Mouse (Mus musculus): ENCODE results near the gene Zfp786. TPM values are rescaled to one million over a fixed set of nuclear protein-coding genes. Genes with fewer than 3 reads are reported as not detected.

Gene Zfp786
- polyA plus RNA-seq, 1 experiment from 2014 or later, result 2.4 TPM

- 94% methylated on average over 6 of the region's 6 CpGs for WGBS
- Histone ChIP-seq H3K27ac (ENCODE audit: low read length) (no peak overlapping the region), H3K4me3 (ENCODE audit: low read length) (no peak overlapping the region), H3K4me2 (ENCODE audit: low read depth, low read length) (no peak overlapping the region), H3K4me1 (ENCODE audit: control insufficient read depth, insufficient read depth, low read length) (no peaks in the 10 kb centered on the region), H3K27me3 (replicated peaks; ENCODE audit: control insufficient read depth, insufficient read depth, low read length) (no peaks in the 10 kb centered on the region), H3K9me3 (ENCODE audit: control insufficient read depth, low read length) (no peaks in the 10 kb centered on the region), H3K9ac (ENCODE audit: low read depth, low read length) (no peak overlapping the region), H3K36me3 (ENCODE audit: control insufficient read depth, insufficient read depth, low read length) (no peaks in the 10 kb centered on the region)
- no peak for ATAC-seq
Observed at GRCm38 (mm10) chr6:47857241-47857640, 26.6 kb upstream of the Zfp786 start.

DNA sequence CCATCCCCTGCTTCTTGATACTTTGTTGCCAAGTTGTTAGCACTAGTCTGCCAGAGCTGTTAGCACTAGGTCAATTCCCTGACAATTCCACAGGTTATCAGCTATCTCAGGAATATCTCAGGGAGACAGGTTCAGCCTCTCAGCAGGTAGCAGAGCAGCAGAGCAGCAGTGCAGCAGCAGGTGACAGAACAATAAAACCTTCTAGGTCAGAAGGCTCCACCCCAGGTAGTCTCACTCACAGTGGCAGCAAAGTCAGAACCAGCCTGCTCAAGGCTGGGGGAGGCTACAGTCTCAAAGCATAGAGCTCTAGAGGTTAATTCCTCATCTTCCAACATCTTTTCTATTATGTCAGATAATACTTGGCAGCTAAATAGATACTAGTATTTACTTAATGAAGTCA, 15.1 kb upstream of the Zfp786 start:
- Histone ChIP-seq H3K27me3 (replicated peaks; ENCODE audit: control insufficient read depth, insufficient read depth, low read length) (no peaks in the 10 kb centered on the region), H3K4me1 (ENCODE audit: control insufficient read depth, insufficient read depth, low read length) (no peaks in the 10 kb centered on the region), H3K4me3 (ENCODE audit: low read length) (no peak overlapping the region), H3K27ac (ENCODE audit: low read length) (peak overlapping the region; percentile 24), H3K9ac (ENCODE audit: low read depth, low read length) (peak overlapping the region; percentile 25; the same call in 1 of the 2 replicates), H3K36me3 (ENCODE audit: control insufficient read depth, insufficient read depth, low read length) (no peaks in the 10 kb centered on the region), H3K9me3 (ENCODE audit: control insufficient read depth, low read length) (no peaks in the 10 kb centered on the region), H3K4me2 (ENCODE audit: low read depth, low read length) (no peak overlapping the region)
- ATAC-seq, result peak; percentile 91

DNA sequence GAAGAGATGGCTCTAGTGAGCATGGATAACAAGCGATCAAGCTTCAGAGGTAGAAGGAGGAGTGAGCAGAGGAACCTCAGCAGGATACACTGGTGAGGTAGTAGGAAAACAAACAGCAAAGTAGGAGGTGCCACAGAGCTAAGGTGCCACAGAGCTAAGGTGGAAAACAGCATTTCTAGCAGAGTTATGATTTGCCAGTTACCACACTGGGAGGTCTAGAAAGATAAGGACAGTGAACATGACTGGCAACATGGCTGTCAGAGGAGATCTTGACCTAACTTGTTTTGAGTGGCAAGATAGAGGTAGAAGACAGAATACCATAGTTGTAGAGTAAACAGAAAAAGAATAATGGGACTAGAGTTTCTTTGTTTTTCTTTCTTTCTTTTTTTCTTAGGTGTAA, 11.7 kb upstream of the Zfp786 start:
- Histone ChIP-seq H3K27me3 (replicated peaks; ENCODE audit: control insufficient read depth, insufficient read depth, low read length) (no peaks in the 10 kb centered on the region), H3K27ac (ENCODE audit: low read length) (no peak overlapping the region), H3K4me2 (ENCODE audit: low read depth, low read length) (no peak overlapping the region), H3K4me3 (ENCODE audit: low read length) (no peak overlapping the region), H3K9ac (ENCODE audit: low read depth, low read length) (no peak overlapping the region), H3K4me1 (ENCODE audit: control insufficient read depth, insufficient read depth, low read length) (peaks cover 10% of the 10 kb centered on the region; the same call in 1 of the 2 replicates), H3K9me3 (ENCODE audit: control insufficient read depth, low read length) (no peaks in the 10 kb centered on the region), H3K36me3 (ENCODE audit: control insufficient read depth, insufficient read depth, low read length) (no peaks in the 10 kb centered on the region)
- WGBS, result 89% methylated on average over 1 of the region's 1 CpGs
- ATAC-seq, result no peak

- no peak overlapping the region for H3K9ac ChIP-seq (ENCODE audit: low read depth, low read length)
- H3K9me3 ChIP-seq (ENCODE audit: control insufficient read depth, low read length), result no peaks in the 10 kb centered on the region
- ATAC-seq, result no peak
- H3K36me3 ChIP-seq (ENCODE audit: control insufficient read depth, insufficient read depth, low read length), result no peaks in the 10 kb centered on the region
- peaks cover 10% of the 10 kb centered on the region; the same call in 1 of the 2 replicates for H3K4me1 ChIP-seq (ENCODE audit: control insufficient read depth, insufficient read depth, low read length)
- H3K27me3 ChIP-seq (replicated peaks; ENCODE audit: control insufficient read depth, insufficient read depth, low read length), result no peaks in the 10 kb centered on the region
- no peak overlapping the region for H3K4me2 ChIP-seq (ENCODE audit: low read depth, low read length)
- H3K27ac ChIP-seq (ENCODE audit: low read length), result no peak overlapping the region
- WGBS, result 93% methylated on average over 2 of the region's 2 CpGs
- no peak overlapping the region for H3K4me3 ChIP-seq (ENCODE audit: low read length)
Observed at GRCm38 (mm10) chr6:47841831-47842230, 11.2 kb upstream of the Zfp786 start.

DNA sequence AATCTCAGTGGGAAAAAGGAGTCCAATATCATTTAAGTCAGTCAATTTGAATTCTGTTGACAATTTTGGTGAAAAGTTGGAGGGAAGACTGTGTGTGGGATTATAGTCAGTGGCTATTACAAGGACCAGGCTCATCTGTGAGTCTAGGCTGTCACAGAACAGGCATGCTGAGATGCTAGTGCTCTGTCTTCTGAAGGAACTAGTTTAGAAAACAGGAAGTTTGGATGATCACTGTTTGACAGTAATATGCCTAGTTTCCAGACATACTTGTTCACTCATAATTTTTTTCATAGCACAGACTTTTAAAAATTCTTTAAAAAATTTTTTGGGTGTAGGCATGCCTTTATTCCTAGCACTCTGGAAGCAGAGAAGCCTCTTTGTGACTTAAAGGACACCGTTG, 10.4 kb upstream of the Zfp786 start:
- WGBS, result 100% methylated on average over 1 of the region's 1 CpGs

GRCm38 (mm10) chr6:47837630-47838029, 7.0 kb upstream of the Zfp786 start:
- WGBS, result 49% methylated on average over 2 of the region's 2 CpGs
- Histone ChIP-seq H3K4me2 (ENCODE audit: low read depth, low read length) (no peak overlapping the region), H3K9me3 (ENCODE audit: control insufficient read depth, low read length) (no peaks in the 10 kb centered on the region), H3K27me3 (replicated peaks; ENCODE audit: control insufficient read depth, insufficient read depth, low read length) (no peaks in the 10 kb centered on the region), H3K9ac (ENCODE audit: low read depth, low read length) (no peak overlapping the region), H3K4me1 (ENCODE audit: control insufficient read depth, insufficient read depth, low read length) (peaks cover 10% of the 10 kb centered on the region; the same call in 1 of the 2 replicates), H3K27ac (ENCODE audit: low read length) (no peak overlapping the region), H3K36me3 (ENCODE audit: control insufficient read depth, insufficient read depth, low read length) (no peaks in the 10 kb centered on the region), H3K4me3 (ENCODE audit: low read length) (no peak overlapping the region)
- no peak for ATAC-seq

More for the DNA sequence above, 10.4 kb upstream of the Zfp786 start:
- Histone ChIP-seq H3K9me3 (ENCODE audit: control insufficient read depth, low read length) (no peaks in the 10 kb centered on the region), H3K9ac (ENCODE audit: low read depth, low read length) (no peak overlapping the region), H3K4me2 (ENCODE audit: low read depth, low read length) (no peak overlapping the region), H3K4me1 (ENCODE audit: control insufficient read depth, insufficient read depth, low read length) (peaks cover 10% of the 10 kb centered on the region; the same call in 1 of the 2 replicates), H3K36me3 (ENCODE audit: control insufficient read depth, insufficient read depth, low read length) (no peaks in the 10 kb centered on the region), H3K27me3 (replicated peaks; ENCODE audit: control insufficient read depth, insufficient read depth, low read length) (no peaks in the 10 kb centered on the region), H3K4me3 (ENCODE audit: low read length) (no peak overlapping the region), H3K27ac (ENCODE audit: low read length) (no peak overlapping the region)
- no peak for ATAC-seq

DNA sequence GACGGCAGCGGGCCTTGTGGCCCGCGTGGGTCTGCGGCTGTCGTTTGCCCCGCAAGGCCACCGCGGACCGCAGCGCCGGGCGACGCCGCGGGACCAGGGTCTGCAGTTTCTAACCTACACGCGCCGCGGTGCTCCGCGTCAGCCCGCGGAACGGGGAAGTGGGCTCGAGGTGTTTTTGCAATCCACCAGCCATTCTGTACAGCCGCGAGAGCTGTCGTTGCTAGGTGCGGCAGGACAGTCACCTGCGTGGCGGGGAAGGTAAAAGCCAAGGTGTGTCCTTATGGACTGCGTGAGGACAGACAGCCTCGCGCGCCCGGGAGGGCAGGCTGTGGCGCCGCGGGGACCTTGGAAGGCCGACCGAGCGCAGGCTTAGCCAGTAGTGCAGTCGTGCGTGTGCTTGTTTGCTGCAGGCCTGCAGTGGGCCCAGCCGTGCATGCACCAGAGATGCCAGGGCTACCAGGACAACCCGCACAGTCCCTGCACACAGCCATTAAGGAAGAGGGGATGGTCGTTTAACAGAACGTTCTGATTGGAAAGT, 5.4 kb upstream of the Zfp786 start:
- no peaks in the 10 kb centered on the region for H3K27me3 ChIP-seq (replicated peaks; ENCODE audit: control insufficient read depth, insufficient read depth, low read length)
- ATAC-seq, result peak; percentile 72
- WGBS, result 0% methylated on average over 49 of the region's 49 CpGs

DNA sequence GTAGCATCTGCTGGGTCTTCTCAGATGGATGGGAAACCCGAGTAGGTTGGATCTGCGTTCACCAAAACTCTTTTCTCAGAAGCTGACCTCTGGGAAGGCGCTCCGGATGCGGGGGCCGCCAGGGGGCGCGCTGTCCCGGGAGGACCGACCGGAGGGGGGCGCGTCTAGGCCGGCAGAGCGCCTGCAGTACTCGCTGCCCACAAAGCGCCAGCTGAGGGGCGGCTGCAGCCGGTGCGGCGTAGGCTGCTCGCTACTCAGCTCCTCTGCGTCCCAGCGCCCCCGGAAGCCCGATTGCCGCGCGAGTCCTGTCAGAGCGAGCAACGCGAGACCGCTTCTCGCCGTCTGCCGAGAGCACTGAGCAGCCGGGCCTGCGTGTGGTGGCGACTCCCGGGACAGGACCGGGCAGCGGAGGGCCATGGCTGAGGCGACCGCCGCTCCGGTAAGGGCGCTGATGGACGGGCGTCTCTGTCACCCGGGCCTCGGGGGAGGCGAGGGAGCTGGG, 4.9 kb upstream of the Zfp786 start, which contains the start of gene Zfp398:
Gene Zfp398, plus strand, starts transcription at position 180 of the 502 bp plus-strand sequence.
- Histone ChIP-seq H3K27me3 (replicated peaks; ENCODE audit: control insufficient read depth, insufficient read depth, low read length) (no peaks in the 10 kb centered on the region), H3K9me3 (ENCODE audit: control insufficient read depth, low read length) (no peaks in the 10 kb centered on the region), H3K4me3 (ENCODE audit: low read length) (peak within 1 kb of the TSS; percentile 96), H3K27ac (ENCODE audit: low read length) (peak within 1 kb of the TSS; percentile 98), H3K9ac (ENCODE audit: low read depth, low read length) (peak within 1 kb of the TSS; percentile 93), H3K4me2 (ENCODE audit: low read depth, low read length) (peak within 1 kb of the TSS; percentile 71), H3K4me1 (ENCODE audit: control insufficient read depth, insufficient read depth, low read length) (peaks cover 10% of the 10 kb centered on the region; the same call in 1 of the 2 replicates), H3K36me3 (ENCODE audit: control insufficient read depth, insufficient read depth, low read length) (no peaks in the 10 kb centered on the region)
- ATAC-seq, result peak; percentile 95
- under 1% methylated on average over 52 of the region's 52 CpGs for WGBS

More for the DNA sequence above, 5.4 kb upstream of the Zfp786 start:
- peak overlapping the region; percentile 98 for H3K27ac ChIP-seq (ENCODE audit: low read length)
- H3K4me2 ChIP-seq (ENCODE audit: low read depth, low read length), result peak overlapping the region; percentile 71
- H3K9me3 ChIP-seq (ENCODE audit: control insufficient read depth, low read length), result no peaks in the 10 kb centered on the region
- H3K4me1 ChIP-seq (ENCODE audit: control insufficient read depth, insufficient read depth, low read length), result peaks cover 10% of the 10 kb centered on the region; the same call in 1 of the 2 replicates
- H3K36me3 ChIP-seq (ENCODE audit: control insufficient read depth, insufficient read depth, low read length), result no peaks in the 10 kb centered on the region
- peak overlapping the region; percentile 93 for H3K9ac ChIP-seq (ENCODE audit: low read depth, low read length)
- peak overlapping the region; percentile 96 for H3K4me3 ChIP-seq (ENCODE audit: low read length)

DNA sequence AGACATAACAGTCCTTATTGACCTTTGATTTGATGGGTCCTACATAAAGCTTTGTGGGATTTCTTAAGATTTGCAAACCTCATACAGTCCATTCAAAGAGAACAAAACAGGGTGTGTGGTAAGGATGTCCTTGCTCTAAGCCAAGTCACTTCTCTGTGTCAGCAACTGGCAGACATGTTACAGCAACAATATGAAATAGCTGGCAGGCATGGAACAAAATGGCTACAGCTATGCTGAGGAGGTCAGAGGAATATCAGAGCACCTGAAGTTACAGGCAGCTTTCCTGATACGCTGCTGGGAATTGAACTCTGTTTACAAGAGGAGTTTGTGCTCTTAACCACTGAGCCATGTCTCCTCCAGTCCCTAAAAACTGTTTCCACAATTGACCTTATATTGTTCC, 1.6 kb upstream of the Zfp786 start:
- 83% methylated on average over 1 of the region's 1 CpGs for WGBS
- Histone ChIP-seq H3K4me2 (ENCODE audit: low read depth, low read length) (no peak overlapping the region), H3K9ac (ENCODE audit: low read depth, low read length) (no peak overlapping the region), H3K36me3 (ENCODE audit: control insufficient read depth, insufficient read depth, low read length) (no peaks in the 10 kb centered on the region), H3K4me3 (ENCODE audit: low read length) (no peak overlapping the region), H3K27ac (ENCODE audit: low read length) (no peak overlapping the region), H3K27me3 (replicated peaks; ENCODE audit: control insufficient read depth, insufficient read depth, low read length) (no peaks in the 10 kb centered on the region), H3K9me3 (ENCODE audit: control insufficient read depth, low read length) (no peaks in the 10 kb centered on the region), H3K4me1 (ENCODE audit: control insufficient read depth, insufficient read depth, low read length) (no peaks in the 10 kb centered on the region)
- no peak for ATAC-seq

DNA sequence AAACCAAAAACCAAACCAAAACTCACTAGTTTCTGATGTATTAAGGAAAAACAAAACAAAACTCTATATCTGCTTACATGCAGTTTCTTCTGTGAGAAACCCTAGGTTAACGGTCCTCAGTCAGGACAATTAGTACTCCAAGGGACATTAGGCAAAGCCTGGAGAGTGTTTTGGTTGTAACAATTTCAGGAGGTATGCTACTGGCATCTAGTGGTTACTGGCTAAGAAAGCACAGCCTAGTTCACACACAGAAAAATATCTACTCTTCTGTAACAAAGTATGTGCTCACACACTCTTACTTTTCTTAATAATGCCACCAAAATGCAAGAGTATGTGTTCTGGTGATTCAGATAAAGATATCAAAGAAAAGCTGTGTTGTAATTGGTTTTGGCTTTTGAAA, 1.7 kb downstream of the Zfp786 start:
- no peak overlapping the region for H3K4me2 ChIP-seq (ENCODE audit: low read depth, low read length)
- no peaks in the 10 kb centered on the region for H3K36me3 ChIP-seq (ENCODE audit: control insufficient read depth, insufficient read depth, low read length)
- no peaks in the 10 kb centered on the region for H3K9me3 ChIP-seq (ENCODE audit: control insufficient read depth, low read length)
- WGBS, result 31% methylated on average over 1 of the region's 1 CpGs
- ATAC-seq, result no peak
- H3K4me1 ChIP-seq (ENCODE audit: control insufficient read depth, insufficient read depth, low read length), result no peaks in the 10 kb centered on the region
- no peaks in the 10 kb centered on the region for H3K27me3 ChIP-seq (replicated peaks; ENCODE audit: control insufficient read depth, insufficient read depth, low read length)
- no peak overlapping the region for H3K9ac ChIP-seq (ENCODE audit: low read depth, low read length)
- H3K27ac ChIP-seq (ENCODE audit: low read length), result no peak overlapping the region
- no peak overlapping the region for H3K4me3 ChIP-seq (ENCODE audit: low read length)
